Comparison of ENCODE assay signal across 21 mouse cellular contexts in genomic region chr6:122635315-122635714, GRCm38 (mm10). TPM values are rescaled to one million over a fixed set of nuclear protein-coding genes. Genes with fewer than 3 reads are reported as not detected.
A peak's percentile ranks its signal among the peaks of the same experiment; 100 is the strongest.
DNase-seq lines count a peak whose midpoint lies in the region; ATAC-seq and TF ChIP-seq lines count a peak whose summit lies in the region.
"Had no signal": no experiment of that assay in that cellular context is flagged by ENCODE, and none has a peak within 500 bp of the region (broad histone marks: within the 10 kb centered on the region; RNA-seq: fewer than 3 reads in every experiment).

No protein-coding gene starts in this region.

- H3K4me3 ChIP-seq in liver, embryonic 16.5 days (ENCODE audit: low read depth, low read length): no peak overlapping the region
- no peak overlapping the region for H3K4me3 ChIP-seq in liver, embryonic 11.5 days (ENCODE audit: low read depth, low read length)
- no peak overlapping the region for H3K4me3 ChIP-seq in lung, postnatal 0 days (ENCODE audit: low read depth, low read length)
- no peak overlapping the region for H3K4me3 ChIP-seq in myocyte
- H3K4me3 ChIP-seq: gastrocnemius, adult 2 months; heart, embryonic 13.5 days; limb, embryonic 12.5 days; megakaryocyte, embryonic 14.5 days had no signal

- H3K4me2 ChIP-seq in liver, embryonic 16.5 days (ENCODE audit: low read depth, low read length): no peak overlapping the region
- no peak overlapping the region for H3K4me2 ChIP-seq in liver, embryonic 11.5 days
- no peak overlapping the region for H3K4me2 ChIP-seq in lung, postnatal 0 days (replicated peaks; ENCODE audit: low read depth, low read length)
- H3K4me2 ChIP-seq in myocyte (ENCODE audit: low read depth): no peak overlapping the region
- H3K4me2 ChIP-seq: heart, embryonic 13.5 days; hindbrain, embryonic 14.5 days; limb, embryonic 12.5 days had no signal

- 50% methylated on average over 7 of the region's 7 CpGs for WGBS in liver, embryonic 16.5 days (ENCODE audit: insufficient replicate concordance)
- 67% methylated on average over 7 of the region's 7 CpGs for WGBS in liver, embryonic 11.5 days
- WGBS in lung, postnatal 0 days: 78% methylated on average over 7 of the region's 7 CpGs

- no peaks in the 10 kb centered on the region for H3K36me3 ChIP-seq in liver, embryonic 16.5 days (ENCODE audit: control insufficient read depth, insufficient read depth)
- H3K36me3 ChIP-seq in liver, embryonic 11.5 days (ENCODE audit: control insufficient read depth, insufficient read depth, low read length): no peaks in the 10 kb centered on the region
- no peaks in the 10 kb centered on the region for H3K36me3 ChIP-seq in lung, postnatal 0 days (ENCODE audit: insufficient read depth, low read length)
- H3K36me3 ChIP-seq in myocyte (ENCODE audit: control insufficient read depth, insufficient read depth): no peaks in the 10 kb centered on the region
- H3K36me3 ChIP-seq: heart, embryonic 13.5 days; limb, embryonic 12.5 days had no signal

- H3K9me3 ChIP-seq in liver, embryonic 16.5 days (replicated peaks; ENCODE audit: control insufficient read depth, low read length): no peaks in the 10 kb centered on the region
- no peaks in the 10 kb centered on the region for H3K9me3 ChIP-seq in liver, embryonic 11.5 days (ENCODE audit: control insufficient read depth, low read length)
- no peaks in the 10 kb centered on the region for H3K9me3 ChIP-seq in lung, postnatal 0 days (ENCODE audit: low read length)
- H3K9me3 ChIP-seq: heart, embryonic 13.5 days; limb, embryonic 12.5 days; megakaryocyte, embryonic 14.5 days had no signal

- TF ChIP-seq EP300 in lung, postnatal 0 days (IDR thresholded peaks at IDR 0.05): no peak

- H3K27me3 ChIP-seq in liver, embryonic 16.5 days (ENCODE audit: control insufficient read depth, insufficient read depth, low read depth, low read length): no peaks in the 10 kb centered on the region
- H3K27me3 ChIP-seq in liver, embryonic 11.5 days (replicated peaks; ENCODE audit: control insufficient read depth, insufficient read depth, low read length): peaks cover 1% of the 10 kb centered on the region; the same call in 1 of the 2 replicates
- H3K27me3 ChIP-seq in lung, postnatal 0 days (replicated peaks; ENCODE audit: insufficient read depth, low read length): no peaks in the 10 kb centered on the region
- no peaks in the 10 kb centered on the region for H3K27me3 ChIP-seq in myocyte (ENCODE audit: control insufficient read depth, insufficient read depth, insufficient read length)
- H3K27me3 ChIP-seq: limb, embryonic 12.5 days; Patski had no signal

- H3ac ChIP-seq in myocyte (ENCODE audit: control insufficient read depth, insufficient read length): no peak overlapping the region

- DNase-seq in adrenal gland, postnatal 36 days: peak; percentile 10 to 27
- DNase-seq in adrenal gland, adult 8-10 months: no peak
- DNase-seq in liver, embryonic 11.5 days (ENCODE audit: low spot score): no peak
- peak; percentile 44 for DNase-seq in lung, postnatal 0 days (ENCODE audit: low spot score)
- no peak for DNase-seq in thymus, postnatal 36 days
- DNase-seq in B cell, adult 2 months: no peak
- DNase-seq: cerebellum, adult 9-10 months; gastrocnemius, adult 2 months; layer of hippocampus, postnatal 36 days; thymus, postnatal 4 days had no signal

- peak; percentile 50; the same call in 1 of the 2 replicates for ATAC-seq in liver, embryonic 16.5 days (ENCODE audit: low read depth)
- ATAC-seq in liver, embryonic 11.5 days (replicated peaks; ENCODE audit: low FRiP score): no peak
- ATAC-seq in lung, postnatal 0 days: no peak
- ATAC-seq: CD4-positive, CD25-positive, alpha-beta regulatory T cell, adult 4 months; Patski had no signal

- TF ChIP-seq POLR2A in myocyte (IDR thresholded peaks at IDR 0.05; ENCODE audit: insufficient read length, low read depth): no peak

- H3K79me2 ChIP-seq in myocyte (ENCODE audit: control insufficient read depth, insufficient read depth): no peaks in the 10 kb centered on the region

- H3K27ac ChIP-seq in liver, embryonic 16.5 days (ENCODE audit: low read length): no peak overlapping the region
- H3K27ac ChIP-seq in liver, embryonic 11.5 days (ENCODE audit: low read depth, low read length): no peak overlapping the region
- no peak overlapping the region for H3K27ac ChIP-seq in lung, postnatal 0 days (ENCODE audit: low read length)
- H3K27ac ChIP-seq: gastrocnemius, adult 2 months; heart, embryonic 13.5 days; hindbrain, embryonic 14.5 days; limb, embryonic 12.5 days had no signal

- TF ChIP-seq CTCF in lung, postnatal 0 days (IDR thresholded peaks at IDR 0.05): no peak

- H3K9ac ChIP-seq in liver, embryonic 16.5 days (ENCODE audit: low read depth, low read length): no peak overlapping the region
- H3K9ac ChIP-seq in liver, embryonic 11.5 days (ENCODE audit: low read depth, low read length): no peak overlapping the region
- H3K9ac ChIP-seq in lung, postnatal 0 days (replicated peaks; ENCODE audit: low read depth): no peak overlapping the region
- H3K9ac ChIP-seq: heart, embryonic 13.5 days; hindbrain, embryonic 14.5 days; limb, embryonic 12.5 days had no signal

- no peaks in the 10 kb centered on the region for H3K4me1 ChIP-seq in liver, embryonic 16.5 days (ENCODE audit: control insufficient read depth, low read depth, low read length)
- H3K4me1 ChIP-seq in liver, embryonic 11.5 days (replicated peaks; ENCODE audit: control insufficient read depth, insufficient read depth, low read length): no peaks in the 10 kb centered on the region
- H3K4me1 ChIP-seq in lung, postnatal 0 days (ENCODE audit: insufficient read depth, low read depth, low read length): no peaks in the 10 kb centered on the region
- H3K4me1 ChIP-seq: heart, embryonic 13.5 days; limb, embryonic 12.5 days; megakaryocyte, embryonic 14.5 days had no signal

TF ChIP-seq in myocyte, 11 proteins besides CTCF, POLR2A, EP300 and RAD21:
- TF ChIP-seq POLR2AphosphoS2 (IDR thresholded peaks at IDR 0.05; ENCODE audit: insufficient read length, low read depth) (no peak), USF1 (IDR thresholded peaks at IDR 0.05; ENCODE audit: low read depth) (peak; percentile 18)

RNA-seq across cellular contexts. Expression of gene Dppa3, which starts 9.1 kb away (rescaled TPM):
- total RNA-seq in adrenal gland, postnatal 36 days (2021): not detected
- total RNA-seq in adrenal gland, adult 8-10 months (2022): not detected
- polyA plus RNA-seq in liver, embryonic 16.5 days (2015; fragmentation: Nextera tagmentation; extraction: Ambion mirVana): not detected in 2 replicates
- polyA plus RNA-seq in liver, embryonic 11.5 days (2014; fragmentation: Nextera tagmentation; extraction: Ambion mirVana): not detected in 2 replicates
- not detected in 2 replicates for polyA plus RNA-seq in lung, postnatal 0 days (2015; fragmentation: Nextera tagmentation; extraction: Ambion mirVana)
- not detected for polyA plus RNA-seq in myocyte (2012; fragmentation: generic; extraction: Trizol)
- total RNA-seq: gastrocnemius, adult 2 months; layer of hippocampus, postnatal 36 days had no signal
- polyA plus RNA-seq: CD4-positive, CD25-positive, alpha-beta regulatory T cell, adult 4 months; heart, embryonic 13.5 days; hindbrain, embryonic 14.5 days; kidney, embryonic 16.5 days; limb, embryonic 12.5 days; Patski; small intestine, adult 2 months; stomach, embryonic 16.5 days had no signal

RNA-seq across cellular contexts. Expression of gene Gdf3, which starts 25.4 kb away (rescaled TPM):
- not detected for total RNA-seq in adrenal gland, postnatal 36 days (2021)
- total RNA-seq in adrenal gland, adult 8-10 months (2022): under 1 TPM; 0.14 to 0.48 (median 0.24) TPM
- polyA plus RNA-seq in liver, embryonic 16.5 days (2015; fragmentation: Nextera tagmentation; extraction: Ambion mirVana): 0.97 and 0.98 TPM in 2 replicates
- polyA plus RNA-seq in liver, embryonic 11.5 days (2014; fragmentation: Nextera tagmentation; extraction: Ambion mirVana): 13.9 and 14.6 TPM in 2 replicates
- not detected in 2 replicates for polyA plus RNA-seq in lung, postnatal 0 days (2015; fragmentation: Nextera tagmentation; extraction: Ambion mirVana)
- polyA plus RNA-seq in myocyte (2012; fragmentation: generic; extraction: Trizol): not detected
- total RNA-seq: gastrocnemius, adult 2 months; layer of hippocampus, postnatal 36 days had no signal
- polyA plus RNA-seq: CD4-positive, CD25-positive, alpha-beta regulatory T cell, adult 4 months; hindbrain, embryonic 14.5 days; kidney, embryonic 16.5 days; limb, embryonic 12.5 days; Patski; small intestine, adult 2 months had no signal

RNA-seq across cellular contexts. Expression of gene Apobec1, which starts 33.1 kb away (rescaled TPM):
- total RNA-seq in adrenal gland, postnatal 36 days (2021): 10 to 100 TPM in 1 of 2 experiments, 1 to 10 TPM in 1; 7.5 to 11.6 TPM
- total RNA-seq in adrenal gland, adult 8-10 months (2022): 10 to 100 TPM; 13.4 to 29.5 (median 19.3) TPM
- polyA plus RNA-seq in liver, embryonic 16.5 days (2015; fragmentation: Nextera tagmentation; extraction: Ambion mirVana): 5.7 and 6.2 TPM in 2 replicates
- polyA plus RNA-seq in liver, embryonic 11.5 days (2014; fragmentation: Nextera tagmentation; extraction: Ambion mirVana): 3.7 and 5.6 TPM in 2 replicates
- 8.9 and 9.5 TPM in 2 replicates for polyA plus RNA-seq in lung, postnatal 0 days (2015; fragmentation: Nextera tagmentation; extraction: Ambion mirVana)
- 10.5 TPM for polyA plus RNA-seq in myocyte (2012; fragmentation: generic; extraction: Trizol)

Comparison
In these comparisons a context has a peak if more than half of its experiments do, and no peak if none do; other contexts are left out.
1. DNase-seq: peak in adrenal gland, postnatal 36 days (2 of 2) and lung, postnatal 0 days (single experiment); none in adrenal gland, adult 8-10 months (single experiment), liver, embryonic 11.5 days (single experiment), thymus, postnatal 36 days (0 of 2) and B cell, adult 2 months (0 of 2).